Mouse (Mus musculus) intestine, postnatal 0 days (tissue): Measurements from ENCODE around the gene Aifm2. TPM values are rescaled to one million over a fixed set of nuclear protein-coding genes. Genes with fewer than 3 reads are reported as not detected.

Source experiments
- ATAC-seq: fragments of 200-750 bp; cut with Nextera tagmentation; 2 replicates; pipeline ENCODE4 v1.8.0; 2017; ENCODE audit warnings: mild to moderate bottlenecking, moderate TSS enrichment, moderate library complexity
- H3K27ac ChIP-seq: fragments of 300-500 bp; sonication (generic); 2 replicates; pipeline ENCODE4 v1.5.1; 2014; ENCODE audit warnings: mild to moderate bottlenecking, low read depth, low read length, moderate library complexity
- H3K27me3 ChIP-seq: fragments of 300-500 bp; sonication (generic); replicated peaks from 2 replicates; pipeline ENCODE4 v1.6.1; 2014; ENCODE audit warnings: low read length, mixed read lengths; ENCODE audit not compliant: control insufficient read depth, insufficient read depth
- H3K36me3 ChIP-seq: fragments of 300-500 bp; sonication (generic); 2 replicates; pipeline ENCODE4 v1.6.1; 2014; ENCODE audit warnings: mild to moderate bottlenecking, moderate library complexity; ENCODE audit not compliant: control insufficient read depth, insufficient read depth
- H3K4me1 ChIP-seq: fragments of 300-500 bp; sonication (generic); replicated peaks from 2 replicates; pipeline ENCODE4 v1.6.1; 2014; ENCODE audit warnings: antibody characterized with exemption, low read length, mixed read lengths; ENCODE audit not compliant: control insufficient read depth, insufficient read depth
- H3K4me2 ChIP-seq: fragments of 300-500 bp; sonication (generic); replicated peaks from 2 replicates; pipeline ENCODE4 v1.6.1; 2014; ENCODE audit warnings: low read depth, mild to moderate bottlenecking, moderate library complexity
- H3K4me3 ChIP-seq: fragments of 300-500 bp; sonication (generic); 2 replicates; pipeline ENCODE4 v1.5.1; 2014; ENCODE audit warnings: low read depth, low read length
- H3K9ac ChIP-seq: fragments of 300-500 bp; sonication (generic); 2 replicates; pipeline ENCODE4 v1.6.1; 2014; ENCODE audit warnings: mild to moderate bottlenecking, low read depth, low read length
- H3K9me3 ChIP-seq: fragments of 300-500 bp; sonication (generic); 2 replicates; pipeline ENCODE4 v1.6.1; 2016; ENCODE audit warnings: mixed run types; ENCODE audit not compliant: control insufficient read depth
- CTCF ChIP-seq: sonication (generic); IDR thresholded peaks from 2 replicates; pipeline ENCODE4 v1.5.1; 2016; ENCODE audit warnings: low read depth, mild to moderate bottlenecking, control low read depth, antibody characterized with exemption, moderate library complexity
- WGBS: fragments of 180-500 bp; shearing (Covaris S2); extraction: QIAGEN DNeasy Blood & Tissue Kit; methylation state at CpG from one replicate; pipeline ENCODE4 v1.1.7; 2014; 5-methylcytosine and 5-hydroxymethylcytosine counted together
- microRNA-seq: library from miRNA; unstranded; fragments of <30 nt; microRNA quantifications from one replicate; pipeline ENCODE4, GENCODE M21; 2016
- polyA plus RNA-seq: library from polyadenylated mRNA; unstranded; fragments of >200 nt; fragmentation: Nextera tagmentation; extraction: Ambion mirVana; gene quantifications from 2 replicates; pipeline ENCODE4 v1.2.1, GENCODE M21; 2015

Aifm2 gene
- polyA plus RNA-seq, 1 experiment from 2014 or later, result 14.7 TPM

- no peak overlapping the region for H3K4me3 ChIP-seq
- H3K9ac ChIP-seq, result no peak overlapping the region
- ATAC-seq, result no peak
- TF ChIP-seq CTCF, result no peak
- H3K36me3 ChIP-seq, result no peaks in the 10 kb centered on the region
- WGBS, result 84% methylated on average over 10 of the region's 10 CpGs
- H3K27me3 ChIP-seq, result no peaks in the 10 kb centered on the region
- H3K4me1 ChIP-seq, result no peaks in the 10 kb centered on the region
- H3K9me3 ChIP-seq, result no peaks in the 10 kb centered on the region
- no peak overlapping the region for H3K27ac ChIP-seq
- H3K4me2 ChIP-seq, result no peak overlapping the region
Measured at GRCm38 (mm10) chr10:61787541-61788313, 72.7 kb downstream of the Aifm2 start.

GRCm38 (mm10) chr10:61788499-61788898, 73.4 kb downstream of the Aifm2 start:
- no peaks in the 10 kb centered on the region for H3K27me3 ChIP-seq
- no peak for TF ChIP-seq CTCF
- H3K4me3 ChIP-seq, result no peak overlapping the region
- H3K36me3 ChIP-seq, result no peaks in the 10 kb centered on the region
- 95% methylated on average over 5 of the region's 5 CpGs for WGBS
- no peak overlapping the region for H3K4me2 ChIP-seq
- ATAC-seq, result no peak
- H3K4me1 ChIP-seq, result no peaks in the 10 kb centered on the region
- H3K27ac ChIP-seq, result no peak overlapping the region
- no peak overlapping the region for H3K9ac ChIP-seq
- no peaks in the 10 kb centered on the region for H3K9me3 ChIP-seq

Small RNA genes within 50 kb of the gene (microRNA-seq; reads per million reads assigned to microRNA genes)
- not detected for gene Mir5108

Other genes starting within 250 kb of the Aifm2 start
- 3.3 and 3.5 TPM in 2 replicates for gene Lrrc20, start 239.5 kb upstream of the Aifm2 start, polyA plus RNA-seq
- gene Npffr1, start 119.8 kb upstream of the Aifm2 start, polyA plus RNA-seq, result 0.16 and 0.17 TPM in 2 replicates
- gene Ppa1, start 66.7 kb upstream of the Aifm2 start, polyA plus RNA-seq, result 194 and 204 TPM in 2 replicates
- 105 and 111 TPM in 2 replicates for gene Sar1a, start 35.0 kb upstream of the Aifm2 start, polyA plus RNA-seq
- gene Tysnd1, start 19.7 kb upstream of the Aifm2 start, polyA plus RNA-seq, result 22.2 and 24.7 TPM in 2 replicates
- 21.3 and 23.1 TPM in 2 replicates for gene H2afy2, start 68.9 kb downstream of the Aifm2 start, polyA plus RNA-seq